Mouse (Mus musculus) liver, adult 2 months (tissue): ENCODE data around the gene Tbcc.

ENCODE experiments used
- CTCF ChIP-seq: fragments of 200-500 bp; IDR thresholded peaks from 2 replicates; pipeline ENCODE4 v1.5.1; 2011; ENCODE audit warnings: low read depth, low read length, control low read depth
- POLR2A ChIP-seq: fragments of 200-500 bp; IDR thresholded peaks from 2 replicates; pipeline ENCODE4 v1.6.1; 2011; ENCODE audit warnings: low read length, control low read depth; ENCODE audit not compliant: insufficient read depth; ENCODE audit errors: extremely low read depth

DNA sequence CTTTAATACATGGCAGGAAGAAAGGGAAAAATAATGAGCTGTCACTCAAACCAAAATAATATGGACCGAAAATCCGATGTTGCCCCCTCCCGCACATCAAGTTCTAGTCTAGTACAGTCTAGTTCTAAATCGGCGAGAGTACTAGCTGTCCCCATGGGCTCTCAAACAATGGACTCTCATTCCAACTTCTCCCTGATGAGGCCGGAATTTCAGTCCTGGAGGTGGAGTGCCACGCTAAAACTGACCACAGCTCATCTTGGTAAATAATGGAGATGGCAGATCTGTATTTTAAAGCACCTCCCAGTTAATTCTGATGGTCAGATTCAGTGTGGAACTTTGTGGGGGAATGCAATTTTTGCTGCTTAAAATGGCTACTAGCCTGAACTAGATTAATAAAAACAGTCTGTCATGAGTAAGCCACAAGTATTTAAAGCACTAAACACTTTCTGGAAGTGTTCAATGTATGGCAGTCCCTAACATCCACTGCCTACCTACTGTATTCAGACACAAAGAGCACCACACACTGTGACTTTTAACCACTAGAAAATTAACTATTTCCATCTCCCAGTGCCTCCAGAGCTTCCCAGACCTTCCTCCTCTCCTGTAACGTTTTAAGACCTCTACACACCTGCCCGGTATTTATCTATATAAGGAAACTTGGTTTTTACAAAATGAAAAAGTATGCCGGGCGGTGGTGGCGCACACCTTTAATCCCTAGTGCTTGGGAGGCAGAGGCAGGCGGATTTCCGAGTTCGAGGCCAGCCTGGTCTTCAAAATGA, 35.0 kb upstream of the Tbcc start:
- no peak for TF ChIP-seq CTCF
- TF ChIP-seq POLR2A: no peak
